Mouse (Mus musculus): ENCODE data around the gene Ybey. TPM values are rescaled to one million over a fixed set of nuclear protein-coding genes. Genes with fewer than 3 reads are reported as not detected.

Ybey gene
- total and polyA plus RNA-seq, 3 experiments = 3.0 to 5.2 (median 4.4) TPM

DNA sequence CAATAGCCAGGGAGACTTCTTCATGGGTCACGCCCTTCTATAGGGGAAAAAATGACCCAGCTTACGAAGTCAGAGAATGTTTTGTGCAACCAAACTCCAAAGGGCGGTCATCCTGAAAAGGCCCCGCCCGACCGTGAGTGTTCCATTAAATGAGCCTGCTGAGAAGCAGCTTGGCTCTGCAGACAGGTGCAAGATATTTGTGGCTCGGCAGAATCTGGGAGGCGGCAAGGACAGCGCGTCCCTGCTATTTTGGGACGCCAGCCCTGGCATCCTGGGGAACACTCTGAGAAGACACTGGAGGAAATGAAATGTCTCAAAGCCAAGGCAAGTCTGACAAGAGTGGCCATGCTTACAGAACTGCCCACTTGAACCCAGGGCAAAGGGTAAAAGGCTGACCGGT is 52.1 kb downstream of the Ybey start:
- no peaks in the 10 kb centered on the region for H3K27me3 ChIP-seq (replicated peaks)
- no peaks in the 10 kb centered on the region for H3K4me1 ChIP-seq (ENCODE audit: control insufficient read depth in 1 of 2, insufficient read depth in 2 of 2)
- dilution Hi-C loops (cut with MboI; ENCODE audit: extremely low pct_ligation_motif_present, extremely low pct_unique_long_range_greater_than_20kb, low sequenced_read_pairs) (no loop called here), in situ Hi-C loops (cut with MboI; ENCODE audit: low pct_ligation_motif_present, low pct_unique_long_range_greater_than_20kb, low sequenced_read_pairs) (no loop called here)
- no peaks in the 10 kb centered on the region for H3K9me3 ChIP-seq (replicated peaks; ENCODE audit: low read length)
- H3K4me3 ChIP-seq (replicated peaks in 1 of 3; ENCODE audit: low read depth in 2 of 3, low read length in 2 of 3, poor library complexity in 1 of 3) = no peak overlapping the region
- H3K27ac ChIP-seq (ENCODE audit: insufficient read depth, low read depth) = no peak overlapping the region
- peaks cover 71 to 95% of the 10 kb centered on the region in 2 experiments for H3K36me3 ChIP-seq (replicated peaks in 1 of 2; ENCODE audit: control insufficient read depth in 1 of 2, insufficient read depth in 1 of 2, low read length in 1 of 2)
- no peaks in the 10 kb centered on the region for H3K79me2 ChIP-seq (replicated peaks; ENCODE audit: control insufficient read depth, extremely low read depth, insufficient read depth, poor library complexity, severe bottlenecking)
- no peak for DNase-seq (ENCODE audit: extremely low read depth)
- H3K4me2 ChIP-seq (ENCODE audit: insufficient read depth, low read depth, poor library complexity, severe bottlenecking) = no peak overlapping the region
- H3K9ac ChIP-seq (ENCODE audit: insufficient read depth, low read depth) = no peak overlapping the region
- TF ChIP-seq ZNF384 (IDR thresholded peaks at IDR 0.05; ENCODE audit: low read depth, low read length) (no peak), EP300 (IDR thresholded peaks at IDR 0.05; ENCODE audit: low read length) (no peak), MXI1 (IDR thresholded peaks at IDR 0.05; ENCODE audit: low read depth, low read length) (no peak), NRF1 (IDR thresholded peaks at IDR 0.05; ENCODE audit: low read depth, low read length) (no peak), CHD2 (IDR thresholded peaks at IDR 0.05; ENCODE audit: low read length) (no peak), SIN3A (IDR thresholded peaks at IDR 0.05; ENCODE audit: low read length) (no peak), E2F4 (IDR thresholded peaks at IDR 0.05; ENCODE audit: insufficient replicate concordance, low read depth, low read length) (no peak), RAD21 (IDR thresholded peaks at IDR 0.05; ENCODE audit: low read depth, low read length) (no peak), CTCF (conservative IDR thresholded peaks at IDR 0.05 in 1 of 2, IDR thresholded peaks at IDR 0.05 in 1 of 2; ENCODE audit: low read depth in 2 of 2, low read length in 2 of 2) (no peak), IRF4 (IDR thresholded peaks at IDR 0.05; ENCODE audit: low read depth, low read length) (no peak)

Other genes with a start within 250 kb of the Ybey start
- 11.3 and 14.4 TPM in 2 replicates for gene Prmt2, start 231.2 kb downstream of the Ybey start, total RNA-seq (2012; rRNA removed)
- 6.1 and 6.4 TPM in 2 replicates for gene Prmt2, start 231.2 kb downstream of the Ybey start, total RNA-seq (2014; rRNA removed)
- 14.9 and 15.0 TPM in 2 replicates for gene Prmt2, start 231.2 kb downstream of the Ybey start, polyA plus RNA-seq (2012; ENCODE audit: insufficient read length, low read depth)
- not detected in 2 replicates for gene S100b, start 215.3 kb downstream of the Ybey start, total RNA-seq (2012; rRNA removed)
- not detected in 2 replicates for gene S100b, start 215.3 kb downstream of the Ybey start, total RNA-seq (2014; rRNA removed)
- gene S100b, start 215.3 kb downstream of the Ybey start, polyA plus RNA-seq (2012; ENCODE audit: insufficient read length, low read depth) = not detected in 2 replicates
- 1.4 and 2.4 TPM in 2 replicates for gene Dip2a, start 123.8 kb downstream of the Ybey start, total RNA-seq (2012; rRNA removed)
- 0.73 and 0.97 TPM in 2 replicates for gene Dip2a, start 123.8 kb downstream of the Ybey start, total RNA-seq (2014; rRNA removed)
- gene Dip2a, start 123.8 kb downstream of the Ybey start, polyA plus RNA-seq (2012; ENCODE audit: insufficient read length, low read depth) = 1.5 TPM in 2 replicates
- gene AC141477.1, start 28.7 kb downstream of the Ybey start, total RNA-seq (2012; rRNA removed) = not detected in 2 replicates
- gene AC141477.1, start 28.7 kb downstream of the Ybey start, total RNA-seq (2014; rRNA removed) = not detected in 2 replicates
- gene AC141477.1, start 28.7 kb downstream of the Ybey start, polyA plus RNA-seq (2012; ENCODE audit: insufficient read length, low read depth) = 3.5 TPM in 1 of 2 replicates, not detected in the other
- gene Pcnt, start 26.3 kb downstream of the Ybey start, total RNA-seq (2012; rRNA removed) = 28.7 and 29.1 TPM in 2 replicates
- 22.2 and 24.6 TPM in 2 replicates for gene Pcnt, start 26.3 kb downstream of the Ybey start, total RNA-seq (2014; rRNA removed)
- 30.2 and 30.6 TPM in 2 replicates for gene Pcnt, start 26.3 kb downstream of the Ybey start, polyA plus RNA-seq (2012; ENCODE audit: insufficient read length, low read depth)
- gene 2610028H24Rik, start 20.0 kb downstream of the Ybey start, total RNA-seq (2012; rRNA removed) = 0.25 and 0.42 TPM in 2 replicates
- not detected in 2 replicates for gene 2610028H24Rik, start 20.0 kb downstream of the Ybey start, total RNA-seq (2014; rRNA removed)
- gene 2610028H24Rik, start 20.0 kb downstream of the Ybey start, polyA plus RNA-seq (2012; ENCODE audit: insufficient read length, low read depth) = not detected in 2 replicates
- gene Mcm3ap, start 187 bp downstream of the Ybey start, total RNA-seq (2012; rRNA removed) = 34.2 and 40.4 TPM in 2 replicates
- gene Mcm3ap, start 187 bp downstream of the Ybey start, total RNA-seq (2014; rRNA removed) = 26.4 and 26.9 TPM in 2 replicates
- gene Mcm3ap, start 187 bp downstream of the Ybey start, polyA plus RNA-seq (2012; ENCODE audit: insufficient read length, low read depth) = 47.8 and 51.1 TPM in 2 replicates
- 28.8 and 38.4 TPM in 2 replicates for gene Lss, start 62.5 kb upstream of the Ybey start, total RNA-seq (2012; rRNA removed)
- gene Lss, start 62.5 kb upstream of the Ybey start, total RNA-seq (2014; rRNA removed) = 60.8 and 89.6 TPM in 2 replicates
- 37.7 and 53.3 TPM in 2 replicates for gene Lss, start 62.5 kb upstream of the Ybey start, polyA plus RNA-seq (2012; ENCODE audit: insufficient read length, low read depth)
- not detected in 2 replicates for gene Spatc1l, start 93.2 kb upstream of the Ybey start, total RNA-seq (2012; rRNA removed)
- gene Spatc1l, start 93.2 kb upstream of the Ybey start, total RNA-seq (2014; rRNA removed) = 0.17 TPM in 1 of 2 replicates, not detected in the other
- not detected in 2 replicates for gene Spatc1l, start 93.2 kb upstream of the Ybey start, polyA plus RNA-seq (2012; ENCODE audit: insufficient read length, low read depth)
- gene Ftcd, start 106.5 kb upstream of the Ybey start, total RNA-seq (2012; rRNA removed) = not detected in 2 replicates
- not detected in 2 replicates for gene Ftcd, start 106.5 kb upstream of the Ybey start, total RNA-seq (2014; rRNA removed)
- not detected in 2 replicates for gene Ftcd, start 106.5 kb upstream of the Ybey start, polyA plus RNA-seq (2012; ENCODE audit: insufficient read length, low read depth)
- gene Col6a2, start 154.5 kb upstream of the Ybey start, total RNA-seq (2012; rRNA removed) = not detected in 2 replicates
- not detected in 2 replicates for gene Col6a2, start 154.5 kb upstream of the Ybey start, total RNA-seq (2014; rRNA removed)
- not detected in 2 replicates for gene Col6a2, start 154.5 kb upstream of the Ybey start, polyA plus RNA-seq (2012; ENCODE audit: insufficient read length, low read depth)

Data from CH12.LX (cell line).